Mouse (Mus musculus): Measurements from ENCODE around the gene Olfr742.

Gene Olfr742

GRCm38 (mm10) chr14:50503300-50503699, at the start of gene Olfr742:
Gene Olfr742 (plus strand): TSS chr14:50503600.
- no peak for DNase-seq (ENCODE audit: low read depth)

- no peak for DNase-seq (ENCODE audit: low read depth)
These were observed 31.0 kb upstream of the Olfr742 start, which contains the start of gene Olfr741 for GRCm38 (mm10) chr14:50472438-50472837. Gene Olfr741 (plus strand): TSS chr14:50472738.

GRCm38 (mm10) chr14:50478406-50478805, 25.0 kb upstream of the Olfr742 start:
- no peak for DNase-seq (ENCODE audit: low read depth)

GRCm38 (mm10) chr14:50521539-50521938, 18.1 kb downstream of the Olfr742 start, which contains the start of gene Olfr743:
Gene Olfr743 (plus strand): TSS chr14:50521839.
- no peak for DNase-seq (ENCODE audit: low read depth)

DNA sequence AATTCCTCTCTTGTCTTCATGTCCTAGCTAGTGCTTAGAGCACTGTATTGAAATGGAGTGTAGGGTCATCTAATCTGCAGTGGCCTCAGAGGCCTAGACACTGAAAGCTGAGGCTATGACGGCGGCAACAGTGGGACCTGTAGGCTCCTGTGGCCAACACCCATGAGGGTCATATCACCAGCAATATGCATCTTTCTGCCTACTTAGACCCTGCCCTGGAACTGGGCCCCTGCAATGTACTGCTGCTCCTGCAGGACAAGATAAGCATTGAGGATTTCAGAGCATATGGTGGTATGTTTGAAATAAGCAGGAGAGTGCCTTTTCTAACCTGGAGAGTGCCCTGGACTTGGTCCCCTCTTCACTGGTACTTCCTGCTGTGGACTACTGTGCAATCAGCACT, 49.3 kb downstream of the Olfr742 start:
- DNase-seq (ENCODE audit: low read depth) = no peak
